Mouse (Mus musculus) spleen, postnatal 4 days (tissue): ENCODE results near the gene Pard6b.
A peak's percentile ranks its signal among the peaks of the same experiment; 100 is the strongest.
"Not testable (repeated sequence)": the region's sequence is repeated elsewhere in the genome, so short reads cannot be mapped to it uniquely, and the experiment has no call there.

ENCODE experiments used
- DNase-seq, 2 experiments: peaks; one replicate each; pipeline ENCODE4 v3.0.0; 2022; ENCODE audit warnings: low spot score in 2 of 2

Gene Pard6b

GRCm38 (mm10) chr2:168100008-168100407, 19.2 kb downstream of the Pard6b start:
- no peak for DNase-seq

- DNase-seq, result no peak
Observed at GRCm38 (mm10) chr2:168101805-168102204, 21.0 kb downstream of the Pard6b start.

DNA sequence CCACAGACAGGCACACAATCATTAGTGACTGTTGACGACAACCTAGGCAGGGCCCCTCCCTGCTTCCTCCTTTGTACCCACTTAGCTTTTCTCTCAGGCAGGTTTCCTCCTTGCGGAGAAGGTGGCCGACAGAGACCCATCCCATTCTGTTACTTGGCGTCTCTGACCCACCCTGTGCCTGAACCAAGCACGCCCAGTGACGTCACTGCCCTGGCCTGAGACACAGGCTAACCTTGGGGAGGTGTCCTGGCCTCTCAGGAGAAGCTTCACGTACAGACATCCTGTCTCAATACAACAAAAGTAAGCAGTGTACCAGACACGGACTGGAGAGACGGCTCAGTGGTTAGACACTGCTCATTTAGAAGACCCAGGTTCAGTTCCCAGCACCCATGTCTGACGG, 22.5 kb downstream of the Pard6b start:
- DNase-seq, result no peak

GRCm38 (mm10) chr2:168104375-168105144, 23.8 kb downstream of the Pard6b start:
- DNase-seq, result no peak

DNA sequence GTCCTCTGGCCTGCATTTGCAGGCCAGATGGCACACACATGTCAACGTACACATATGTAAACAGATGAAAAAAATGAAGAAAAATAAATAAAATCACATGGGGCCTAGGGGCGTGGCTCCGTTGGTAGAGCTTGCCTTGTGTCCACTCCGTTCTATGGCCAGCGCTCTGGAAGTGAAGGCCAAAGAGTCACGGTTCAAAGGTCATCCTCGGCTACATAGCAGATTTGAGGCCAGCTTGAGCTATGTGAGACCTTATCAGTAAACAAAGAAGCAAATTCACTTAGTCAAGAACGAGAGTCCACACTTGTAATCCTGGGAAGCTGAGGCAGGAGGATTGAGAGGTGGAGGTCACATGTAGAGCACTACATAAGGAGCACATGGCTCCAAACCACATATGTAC, 24.5 kb downstream of the Pard6b start:
- no peak for DNase-seq

GRCm38 (mm10) chr2:168106701-168107178, 25.9 kb downstream of the Pard6b start:
- DNase-seq, result no peak

DNA sequence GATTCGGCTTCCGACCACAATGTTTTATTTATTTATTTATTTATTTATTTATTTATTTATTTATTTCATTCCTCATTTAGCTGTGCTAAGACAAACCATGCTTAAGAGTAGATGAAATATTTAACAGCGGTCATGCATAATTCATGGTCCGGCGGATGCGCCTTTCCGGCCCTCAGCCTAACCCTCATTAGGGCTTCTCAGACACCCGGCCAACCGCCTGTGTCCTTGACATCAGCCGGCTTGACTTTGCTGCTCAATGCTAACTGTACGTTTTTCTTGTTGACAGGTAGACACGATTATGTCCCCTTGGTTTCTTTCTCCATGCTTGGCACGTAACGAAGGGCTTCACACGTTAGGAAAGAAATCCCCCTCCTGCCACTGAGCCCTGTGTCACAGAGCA, 26.6 kb downstream of the Pard6b start:
- DNase-seq, result no peak

DNA sequence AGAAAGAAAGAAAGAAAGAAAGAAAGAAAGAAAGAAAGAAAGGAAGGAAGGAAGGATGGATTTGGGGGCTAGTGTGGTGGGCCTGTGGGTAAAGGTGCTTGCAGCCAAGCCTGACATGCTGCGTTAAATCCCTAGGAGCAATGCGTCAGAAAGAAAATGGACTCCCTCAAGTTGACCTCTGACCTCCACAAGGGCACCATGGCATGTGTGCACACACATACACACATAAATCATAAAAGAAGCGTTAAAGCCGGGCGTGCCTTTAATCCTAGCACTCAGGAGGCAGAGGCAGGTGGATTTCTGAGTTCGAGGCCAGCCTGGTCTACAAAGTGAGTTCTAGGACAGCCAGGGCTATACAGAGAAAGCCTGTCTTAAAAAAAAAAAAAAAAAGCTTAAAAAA, 27.1 kb downstream of the Pard6b start:
- not testable (repeated sequence) for DNase-seq

GRCm38 (mm10) chr2:168111902-168112301, 31.1 kb downstream of the Pard6b start:
- DNase-seq, result peak; percentile 69 to 92

GRCm38 (mm10) chr2:168113263-168113662, 32.5 kb downstream of the Pard6b start:
- DNase-seq, result no peak

- no peak for DNase-seq
Observed at GRCm38 (mm10) chr2:168113692-168114091, 32.9 kb downstream of the Pard6b start.

- DNase-seq, result peak; percentile 57 to 74
Observed at GRCm38 (mm10) chr2:168114699-168115350, 34.0 kb downstream of the Pard6b start.

GRCm38 (mm10) chr2:168115826-168116225, 35.0 kb downstream of the Pard6b start:
- DNase-seq, result no peak

DNA sequence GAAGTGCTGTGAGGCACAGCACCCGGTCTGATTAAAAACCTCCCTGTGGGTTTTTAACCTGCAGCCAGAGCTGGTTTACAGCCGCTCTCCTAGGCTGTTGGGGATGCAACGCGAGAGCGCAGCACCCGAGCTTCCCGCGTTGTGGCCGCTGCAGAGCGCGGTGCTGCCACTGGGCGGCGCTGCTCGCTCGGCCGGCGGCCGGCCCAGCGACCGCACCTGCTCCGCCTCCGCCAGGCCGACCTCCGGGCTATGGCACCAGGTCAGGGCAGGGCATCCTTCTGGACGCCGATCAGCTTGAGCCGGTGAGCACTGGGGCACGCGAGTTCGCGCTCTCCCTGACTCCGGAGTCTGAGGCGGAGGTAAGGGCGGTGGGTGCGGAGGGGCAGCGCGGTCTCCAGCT, 36.3 kb downstream of the Pard6b start:
- DNase-seq, result peak; percentile 64 to 89

GRCm38 (mm10) chr2:168117553-168117952, 36.7 kb downstream of the Pard6b start:
- no peak for DNase-seq

DNA sequence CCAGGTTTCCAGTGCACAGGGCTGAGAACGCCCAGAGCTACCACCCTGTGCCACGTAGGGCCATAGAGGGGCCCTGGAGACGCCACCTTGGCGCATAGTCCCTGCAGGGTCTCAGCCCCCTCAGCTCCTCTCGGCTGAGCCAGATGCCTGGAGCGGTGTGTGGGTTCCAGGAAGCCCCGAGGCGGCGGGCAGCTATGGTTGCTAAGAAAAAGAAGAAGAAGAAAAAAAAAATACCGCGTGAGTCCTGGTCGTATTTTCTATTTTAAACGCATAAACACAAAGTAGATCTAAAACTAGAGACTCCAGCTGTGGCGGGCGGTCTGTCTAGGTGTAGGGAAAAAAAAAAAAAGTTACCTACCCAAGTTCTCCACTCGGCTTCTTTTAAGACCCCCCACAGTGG, 37.2 kb downstream of the Pard6b start:
- no peak for DNase-seq

DNA sequence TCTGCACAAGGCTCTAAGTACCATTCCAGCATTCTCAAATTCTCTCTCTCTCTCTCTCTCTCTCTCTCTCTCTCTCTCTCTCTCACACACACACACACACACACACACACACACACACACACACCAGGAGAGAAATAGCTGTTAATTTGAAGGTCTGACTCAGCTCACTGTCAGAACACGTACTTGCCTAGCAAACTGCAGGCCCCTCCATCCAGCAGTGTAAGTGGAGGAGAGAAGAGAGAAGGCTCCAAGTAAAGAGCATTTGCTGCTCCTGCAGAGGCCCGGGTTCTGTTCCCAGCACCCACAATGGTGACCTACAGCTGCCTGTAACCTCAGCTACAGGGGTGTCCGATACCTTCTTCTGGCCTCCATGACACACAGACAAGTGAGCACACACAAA, 37.7 kb downstream of the Pard6b start:
- no peak for DNase-seq

DNA sequence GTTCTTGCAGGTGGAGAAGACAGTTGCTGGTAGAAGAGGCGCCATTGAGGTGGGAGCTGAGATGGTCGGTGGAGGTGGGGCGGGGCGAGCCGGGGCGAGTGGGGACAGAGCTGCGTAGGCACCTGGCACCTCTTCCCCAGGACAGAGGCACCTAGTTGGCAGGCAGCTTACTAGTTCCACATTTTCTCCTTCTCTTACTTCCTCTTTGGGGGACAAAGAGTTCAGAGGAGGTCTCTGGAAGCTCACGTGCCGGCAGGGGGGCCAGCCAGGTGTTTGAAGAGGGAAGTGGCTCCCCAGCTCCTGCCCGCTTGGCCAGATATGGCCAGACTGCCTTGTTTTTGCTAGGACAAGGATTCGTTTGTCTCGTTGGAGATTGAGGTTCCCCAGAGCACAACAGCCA, 38.3 kb downstream of the Pard6b start:
- peak in 1 of 2 experiments; percentile 30 for DNase-seq

DNA sequence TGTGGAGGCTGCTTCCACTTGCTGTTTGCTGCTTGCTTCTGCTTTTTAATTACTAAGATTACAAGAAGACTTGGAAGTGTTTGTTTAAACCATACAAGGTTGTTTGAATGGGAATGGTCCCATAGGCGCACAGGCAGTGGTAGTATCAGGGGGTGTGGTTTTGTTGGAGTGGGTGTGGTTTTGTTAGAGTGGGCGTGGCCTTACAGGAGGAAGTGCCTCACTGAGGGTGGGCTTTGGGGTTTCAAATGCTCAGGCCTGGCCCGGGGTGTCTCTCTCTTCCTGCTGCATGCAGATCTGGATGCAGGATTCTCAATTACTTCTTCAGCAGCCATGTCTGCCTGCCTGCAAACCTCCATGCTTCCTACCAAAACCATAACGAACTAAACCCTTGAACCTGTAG, 40.1 kb downstream of the Pard6b start:
- no peak for DNase-seq

- no peak for DNase-seq
Observed at GRCm38 (mm10) chr2:168123652-168124051, 42.8 kb downstream of the Pard6b start.

DNA sequence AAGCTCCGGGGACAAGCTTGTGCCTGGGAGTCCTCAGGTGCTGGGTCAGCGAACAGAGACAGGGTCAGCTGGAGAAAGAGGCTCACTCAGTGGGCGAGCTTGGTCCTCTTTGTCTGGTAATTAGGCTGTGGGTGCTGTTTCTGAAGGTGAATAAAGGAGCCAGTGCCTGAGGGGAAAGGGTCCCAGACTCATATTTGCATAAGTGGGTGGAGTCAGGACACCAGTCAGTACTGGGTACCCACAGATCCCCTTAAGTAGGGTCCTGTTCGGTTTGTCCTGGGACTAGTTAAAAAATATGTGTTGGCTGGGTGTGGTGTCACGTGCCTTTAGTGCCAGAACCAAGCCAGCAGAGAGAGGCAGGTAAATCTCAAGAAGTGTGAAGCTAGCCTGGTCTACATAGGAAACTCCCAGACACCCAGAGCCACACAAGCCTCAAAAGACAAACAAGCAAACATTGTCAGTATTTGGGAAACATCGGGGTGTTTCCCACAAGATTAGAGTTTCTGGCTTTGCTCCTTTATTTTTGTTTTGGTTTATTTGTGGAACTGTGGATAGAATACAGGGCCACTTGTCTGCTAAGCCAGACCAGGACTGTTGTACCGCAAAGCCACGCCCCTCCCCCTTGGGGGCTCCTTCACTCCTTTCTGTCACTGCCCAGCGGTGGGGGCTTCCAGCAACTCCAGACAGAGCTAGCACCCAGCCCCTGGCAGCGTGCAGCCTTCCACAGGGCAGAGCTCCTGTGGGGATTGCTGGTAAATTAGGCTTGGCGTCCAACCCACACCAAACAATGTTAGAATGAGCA, 44.7 kb downstream of the Pard6b start:
- DNase-seq, result no peak

GRCm38 (mm10) chr2:168127767-168128166, 47.0 kb downstream of the Pard6b start:
- DNase-seq, result no peak
